24 mouse cellular contexts compared by ENCODE assay signal in the genomic region with DNA sequence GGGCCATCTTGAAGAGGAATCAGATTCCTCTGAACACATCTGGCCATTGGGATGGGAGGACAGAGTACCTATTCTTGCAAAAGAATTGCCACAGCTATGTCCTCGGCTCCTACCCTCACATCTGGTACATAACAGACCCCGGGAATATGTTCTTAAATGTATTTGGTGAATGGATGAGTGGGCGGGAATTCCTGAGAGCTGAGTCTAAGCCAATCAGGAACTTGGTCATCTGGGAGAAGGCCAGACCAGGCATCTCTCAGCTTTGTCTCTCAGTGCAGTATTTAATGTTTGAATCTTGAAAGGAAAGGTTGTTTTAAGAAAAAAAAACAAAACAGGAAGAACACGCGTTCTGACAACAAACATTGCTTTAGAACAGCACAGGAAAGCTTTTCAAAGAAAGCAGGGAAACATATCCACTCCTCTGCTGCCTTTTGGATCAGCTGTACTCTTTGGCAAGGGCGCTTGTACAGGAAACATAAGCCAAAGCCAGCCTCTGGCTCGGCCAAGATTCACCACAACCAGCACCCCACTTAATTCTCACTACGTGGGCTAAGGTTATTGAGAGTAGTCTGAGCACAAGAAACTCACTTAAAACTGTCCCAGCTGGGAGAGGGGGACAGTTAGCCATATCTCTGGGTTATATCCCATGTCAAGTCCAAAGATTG. TPM values are rescaled to one million over a fixed set of nuclear protein-coding genes. Genes with fewer than 3 reads are reported as not detected.
DNase-seq lines count a peak whose midpoint lies in the region; ATAC-seq and TF ChIP-seq lines count a peak whose summit lies in the region.
"Had no signal": no experiment of that assay in that cellular context is flagged by ENCODE, and none has a peak within 500 bp of the region (broad histone marks: within the 10 kb centered on the region; RNA-seq: fewer than 3 reads in every experiment).

No protein-coding gene starts in this region.

- no peaks in the 10 kb centered on the region for H3K27me3 ChIP-seq in heart, embryonic 11.5 days (ENCODE audit: control insufficient read depth, insufficient read depth, low read length)
- H3K27me3 ChIP-seq: embryonic facial prominence, embryonic 15.5 days; forebrain, embryonic 13.5 days; hindbrain, embryonic 13.5 days; intestine, embryonic 15.5 days had no signal

- H3K9ac ChIP-seq in heart, embryonic 11.5 days (ENCODE audit: low read depth, low read length): no peak overlapping the region
- H3K9ac ChIP-seq: embryonic facial prominence, embryonic 15.5 days; forebrain, embryonic 13.5 days; hindbrain, embryonic 13.5 days; intestine, embryonic 15.5 days had no signal

- H3K4me2 ChIP-seq in heart, embryonic 11.5 days: no peak overlapping the region
- H3K4me2 ChIP-seq: embryonic facial prominence, embryonic 15.5 days; forebrain, embryonic 13.5 days; hindbrain, embryonic 13.5 days; intestine, embryonic 15.5 days had no signal

- no peak for TF ChIP-seq POLR2A in embryonic fibroblast, embryonic 13.5 days (IDR thresholded peaks at IDR 0.05; ENCODE audit: low read depth, low read length)

- intact Hi-C loops in left cerebral cortex, postnatal 4 days (cut with DNase I): no loop called here
- intact Hi-C loops in left cerebral cortex, adult 2 months (cut with DNase I): no loop called here

- TF ChIP-seq CTCF in left cerebral cortex, adult 2 months (IDR thresholded peaks at IDR 0.05): no peak
- no peak for TF ChIP-seq CTCF in embryonic fibroblast, embryonic 13.5 days (IDR thresholded peaks at IDR 0.05; ENCODE audit: borderline replicate concordance, insufficient read depth, low read length)

- no peak overlapping the region for H3K4me3 ChIP-seq in left cerebral cortex, adult 2 months
- no peak overlapping the region for H3K4me3 ChIP-seq in embryonic fibroblast, embryonic 13.5 days (ENCODE audit: insufficient read depth, low read length)
- no peak overlapping the region for H3K4me3 ChIP-seq in heart, embryonic 11.5 days (ENCODE audit: low read depth, low read length)
- H3K4me3 ChIP-seq: embryonic facial prominence, embryonic 15.5 days; forebrain, embryonic 13.5 days; gastrocnemius, adult 2 months; hindbrain, embryonic 13.5 days; intestine, embryonic 15.5 days had no signal

- DNase-seq in cerebellum, postnatal 14 days: peak; percentile 13 to 31
- no peak for DNase-seq in cerebellum, adult 11 months
- DNase-seq in left cerebral cortex, postnatal 4 days: peak; percentile 26
- DNase-seq in left cerebral cortex, adult 2 months (ENCODE audit: extremely low spot score in 1 of 2, low spot score in 2 of 2): no peak
- no peak for DNase-seq in natural killer cell, adult 2 months (ENCODE audit: low spot score in 2 of 2)
- DNase-seq: adrenal gland, adult 8-10 months; adrenal gland, postnatal 36 days; cerebellum, adult 9-10 months; embryo, embryonic 11 days; gastrocnemius, adult 2 months; gastrocnemius, postnatal 25 days; heart, postnatal 10 days; heart, postnatal 4 days had no signal

- peaks cover 3% of the 10 kb centered on the region; the same call in 1 of the 2 replicates for H3K4me1 ChIP-seq in embryonic fibroblast, embryonic 13.5 days (ENCODE audit: control insufficient read depth, insufficient read depth, low read length)
- H3K4me1 ChIP-seq in heart, embryonic 11.5 days (ENCODE audit: control insufficient read depth, insufficient read depth, low read length): no peaks in the 10 kb centered on the region
- H3K4me1 ChIP-seq: embryonic facial prominence, embryonic 15.5 days; intestine, embryonic 15.5 days had no signal

- ATAC-seq in heart, embryonic 11.5 days (replicated peaks; ENCODE audit: insufficient number of reproducible peaks, low FRiP score, low TSS enrichment): no peak
- ATAC-seq: forebrain, embryonic 13.5 days; intestine, embryonic 15.5 days had no signal

- WGBS in heart, embryonic 11.5 days (ENCODE audit: insufficient replicate concordance): 74% methylated on average over 8 of the region's 8 CpGs

- no peaks in the 10 kb centered on the region for H3K36me3 ChIP-seq in heart, embryonic 11.5 days (ENCODE audit: control insufficient read depth, insufficient read depth, low read length)
- H3K36me3 ChIP-seq: embryonic facial prominence, embryonic 15.5 days; hindbrain, embryonic 13.5 days; intestine, embryonic 15.5 days had no signal

- no peaks in the 10 kb centered on the region for H3K9me3 ChIP-seq in heart, embryonic 11.5 days (replicated peaks; ENCODE audit: control insufficient read depth, low read length)
- H3K9me3 ChIP-seq: embryonic facial prominence, embryonic 15.5 days; forebrain, embryonic 13.5 days; hindbrain, embryonic 13.5 days; intestine, embryonic 15.5 days had no signal

- H3K27ac ChIP-seq in left cerebral cortex, adult 2 months: no peak overlapping the region
- peak overlapping the region; percentile 36 for H3K27ac ChIP-seq in embryonic fibroblast, embryonic 13.5 days (ENCODE audit: insufficient read depth, low read length)
- H3K27ac ChIP-seq in heart, embryonic 11.5 days (ENCODE audit: low read depth, low read length): no peak overlapping the region
- H3K27ac ChIP-seq: embryonic facial prominence, embryonic 15.5 days; forebrain, embryonic 13.5 days; gastrocnemius, adult 2 months; hindbrain, embryonic 13.5 days; intestine, embryonic 15.5 days had no signal

RNA-seq across cellular contexts. Expression of a gene that starts 35.0 kb away (rescaled TPM):
- 100 to 1,000 TPM; 123 to 124 TPM for total RNA-seq in left cerebral cortex, postnatal 4 days (2021)
- total RNA-seq in left cerebral cortex, adult 2 months (2021): 10 to 100 TPM; 83.8 to 85.8 TPM
- polyA plus RNA-seq in embryonic fibroblast, embryonic 13.5 days (2011; ENCODE audit: insufficient read length, low read depth, missing spikeins): 47.4 and 59.7 TPM in 2 replicates
- polyA plus RNA-seq in heart, embryonic 11.5 days (2014; fragmentation: Nextera tagmentation; extraction: Ambion mirVana): 36.0 and 39.0 TPM in 2 replicates

RNA-seq across cellular contexts. Expression of a gene that starts 45.2 kb away (rescaled TPM):
- not detected for total RNA-seq in left cerebral cortex, postnatal 4 days (2021)
- not detected for total RNA-seq in left cerebral cortex, adult 2 months (2021)
- not detected in 2 replicates for polyA plus RNA-seq in embryonic fibroblast, embryonic 13.5 days (2011; ENCODE audit: insufficient read length, low read depth, missing spikeins)
- polyA plus RNA-seq in heart, embryonic 11.5 days (2014; fragmentation: Nextera tagmentation; extraction: Ambion mirVana): not detected in 2 replicates
- total RNA-seq: adrenal gland, adult 8-10 months; adrenal gland, postnatal 36 days; CH12.LX; common myeloid progenitor, adult 5-6 weeks; gastrocnemius, adult 2 months; granulocyte monocyte progenitor cell, adult 5-6 weeks; heart, postnatal 10 days; heart, postnatal 4 days had no signal
- polyA plus RNA-seq: embryonic facial prominence, embryonic 11.5 days; forebrain, embryonic 13.5 days; heart, embryonic 14.5 days; hindbrain, embryonic 13.5 days; intestine, embryonic 15.5 days had no signal

RNA-seq across cellular contexts. Expression of a gene that starts 51.1 kb away (rescaled TPM):
- total RNA-seq in left cerebral cortex, postnatal 4 days (2021): not detected
- not detected for total RNA-seq in left cerebral cortex, adult 2 months (2021)
- polyA plus RNA-seq in embryonic fibroblast, embryonic 13.5 days (2011; ENCODE audit: insufficient read length, low read depth, missing spikeins): not detected in 2 replicates
- not detected in 2 replicates for polyA plus RNA-seq in heart, embryonic 11.5 days (2014; fragmentation: Nextera tagmentation; extraction: Ambion mirVana)
- total RNA-seq: adrenal gland, adult 8-10 months; adrenal gland, postnatal 36 days; CH12.LX; common myeloid progenitor, adult 5-6 weeks; gastrocnemius, adult 2 months; gastrocnemius, postnatal 25 days; granulocyte monocyte progenitor cell, adult 5-6 weeks; heart, postnatal 10 days; heart, postnatal 4 days had no signal
- polyA plus RNA-seq: embryonic facial prominence, embryonic 11.5 days; embryonic facial prominence, embryonic 15.5 days; forebrain, embryonic 13.5 days; heart, embryonic 14.5 days; hindbrain, embryonic 13.5 days; intestine, embryonic 15.5 days had no signal

Comparison
In these comparisons a context has a peak if more than half of its experiments do, and no peak if none do; other contexts are left out.
1. DNase-seq: peak in cerebellum, postnatal 14 days (2 of 2) and left cerebral cortex, postnatal 4 days (single experiment); none in cerebellum, adult 11 months (single experiment), left cerebral cortex, adult 2 months (0 of 2) and natural killer cell, adult 2 months (0 of 2).